ENCODE assay signal across 16 mouse cellular contexts in genomic region chr12:24892536-24892935, GRCm38 (mm10).
DNase-seq lines count a peak whose midpoint lies in the region; ATAC-seq and TF ChIP-seq lines count a peak whose summit lies in the region.
"Had no signal": no experiment of that assay in that cellular context is flagged by ENCODE, and none has a peak within 500 bp of the region (broad histone marks: within the 10 kb centered on the region; RNA-seq: fewer than 3 reads in every experiment).

No protein-coding gene starts in this region.

- H3K27me3 ChIP-seq in liver, embryonic 15.5 days = no peaks in the 10 kb centered on the region
- no peaks in the 10 kb centered on the region for H3K27me3 ChIP-seq in intestine, embryonic 16.5 days (replicated peaks; ENCODE audit: control insufficient read depth, insufficient read depth, low read length)
- H3K27me3 ChIP-seq in kidney, adult 2 months (replicated peaks; ENCODE audit: control insufficient read depth, insufficient read depth, low read length) = no peaks in the 10 kb centered on the region
- H3K27me3 ChIP-seq: limb, embryonic 13.5 days had no signal

- TF ChIP-seq POLR2A in kidney, adult 2 months (IDR thresholded peaks at IDR 0.05; ENCODE audit: low read depth, low read length) = no peak

- no peaks in the 10 kb centered on the region for H3K9me3 ChIP-seq in liver, embryonic 15.5 days (replicated peaks)
- H3K9me3 ChIP-seq in intestine, embryonic 16.5 days (ENCODE audit: control insufficient read depth, low read length) = no peaks in the 10 kb centered on the region
- H3K9me3 ChIP-seq: limb, embryonic 13.5 days had no signal

- H3K9ac ChIP-seq in liver, embryonic 15.5 days = peak overlapping the region; percentile 25; the same call in 1 of the 2 replicates
- no peak overlapping the region for H3K9ac ChIP-seq in intestine, embryonic 16.5 days (ENCODE audit: low read depth, low read length)
- H3K9ac ChIP-seq: hindbrain, embryonic 14.5 days; limb, embryonic 13.5 days had no signal

- H3K4me3 ChIP-seq in liver, embryonic 15.5 days (replicated peaks) = 0 out of 2 replicates have a peak overlapping the region, but pooled peaks have one; percentile 11
- H3K4me3 ChIP-seq in intestine, embryonic 16.5 days (ENCODE audit: low read length) = no peak overlapping the region
- no peak overlapping the region for H3K4me3 ChIP-seq in kidney, adult 2 months (ENCODE audit: insufficient read depth, low read depth, low read length)
- H3K4me3 ChIP-seq: limb, embryonic 13.5 days had no signal

- ATAC-seq in liver, embryonic 15.5 days (ENCODE audit: insufficient read depth) = peak; percentile 65
- ATAC-seq in intestine, embryonic 16.5 days = no peak
- ATAC-seq: forebrain, embryonic 16.5 days had no signal

- TF ChIP-seq CTCF in kidney, adult 2 months (conservative IDR thresholded peaks at IDR 0.05; ENCODE audit: insufficient read depth, insufficient read length, low read depth, low read length) = no peak

- WGBS in liver, embryonic 15.5 days (ENCODE audit: insufficient replicate concordance) = 15% methylated on average over 4 of the region's 4 CpGs
- 51% methylated on average over 4 of the region's 4 CpGs for WGBS in intestine, embryonic 16.5 days
- 80% methylated on average over 4 of the region's 4 CpGs for WGBS in kidney, adult 2 months

- peak overlapping the region; percentile 98 for H3K27ac ChIP-seq in liver, embryonic 15.5 days (replicated peaks)
- no peak overlapping the region; the same call in 1 of the 2 replicates for H3K27ac ChIP-seq in intestine, embryonic 16.5 days (ENCODE audit: low read length)
- H3K27ac ChIP-seq in kidney, adult 2 months (ENCODE audit: insufficient read depth, low read depth, low read length) = no peak overlapping the region
- H3K27ac ChIP-seq: hindbrain, embryonic 14.5 days; limb, embryonic 13.5 days had no signal

- peak overlapping the region; percentile 54 for H3K4me2 ChIP-seq in liver, embryonic 15.5 days
- no peak overlapping the region for H3K4me2 ChIP-seq in intestine, embryonic 16.5 days (ENCODE audit: low read depth, low read length)
- H3K4me2 ChIP-seq: hindbrain, embryonic 14.5 days; limb, embryonic 13.5 days had no signal

- H3K36me3 ChIP-seq in liver, embryonic 15.5 days (replicated peaks) = no peaks in the 10 kb centered on the region
- no peaks in the 10 kb centered on the region for H3K36me3 ChIP-seq in intestine, embryonic 16.5 days (ENCODE audit: control insufficient read depth, insufficient read depth, low read length)
- no peaks in the 10 kb centered on the region for H3K36me3 ChIP-seq in kidney, adult 2 months (ENCODE audit: control insufficient read depth, insufficient read depth, low read length)

- DNase-seq in heart, adult 11 months = peak; percentile 11
- DNase-seq in heart, adult 18-20 months = no peak
- DNase-seq in testis, postnatal 14 days (ENCODE audit: low spot score) = peak; percentile 65
- DNase-seq in testis, postnatal 10 days (ENCODE audit: low spot score) = no peak
- no peak for DNase-seq in gastrocnemius, postnatal 10 days
- DNase-seq in kidney, adult 2 months = no peak
- DNase-seq: cerebellum, adult 2 months; kidney, adult 11 months; kidney, postnatal 4 days; lung, postnatal 14 days; midbrain, embryonic 14.5 days had no signal

- H3K4me1 ChIP-seq in liver, embryonic 15.5 days (replicated peaks) = peaks cover 73% of the 10 kb centered on the region
- H3K4me1 ChIP-seq in intestine, embryonic 16.5 days (ENCODE audit: control insufficient read depth, insufficient read depth, low read length) = peaks cover 12% of the 10 kb centered on the region
- H3K4me1 ChIP-seq in kidney, adult 2 months (ENCODE audit: control insufficient read depth, insufficient read depth, low read length) = peaks cover 14% of the 10 kb centered on the region

Comparison
In these comparisons a context has a peak if more than half of its experiments do, and no peak if none do; other contexts are left out.
1. DNase-seq: peak in heart, adult 11 months (single experiment) and testis, postnatal 14 days (single experiment); none in heart, adult 18-20 months (0 of 2), testis, postnatal 10 days (single experiment), gastrocnemius, postnatal 10 days (single experiment) and kidney, adult 2 months (single experiment).